Mouse (Mus musculus) brain, embryonic 14.5 days (tissue): ENCODE data around the gene Vmn1r29.

Experiments
- CTCF ChIP-seq: fragments of 200-500 bp; IDR thresholded peaks from 2 replicates; pipeline ENCODE4 v1.5.1; 2012; ENCODE audit warnings: inconsistent platforms, mild to moderate bottlenecking, moderate library complexity, borderline replicate concordance; ENCODE audit not compliant: insufficient read depth, insufficient read length; ENCODE audit errors: extremely low read depth
- POLR2A ChIP-seq: fragments of 200-500 bp; IDR thresholded peaks from 2 replicates; pipeline ENCODE4 v1.6.1; 2012; ENCODE audit warnings: mild to moderate bottlenecking, inconsistent platforms, borderline replicate concordance; ENCODE audit not compliant: poor library complexity, insufficient read depth, insufficient read length, severe bottlenecking; ENCODE audit errors: extremely low read depth

DNA sequence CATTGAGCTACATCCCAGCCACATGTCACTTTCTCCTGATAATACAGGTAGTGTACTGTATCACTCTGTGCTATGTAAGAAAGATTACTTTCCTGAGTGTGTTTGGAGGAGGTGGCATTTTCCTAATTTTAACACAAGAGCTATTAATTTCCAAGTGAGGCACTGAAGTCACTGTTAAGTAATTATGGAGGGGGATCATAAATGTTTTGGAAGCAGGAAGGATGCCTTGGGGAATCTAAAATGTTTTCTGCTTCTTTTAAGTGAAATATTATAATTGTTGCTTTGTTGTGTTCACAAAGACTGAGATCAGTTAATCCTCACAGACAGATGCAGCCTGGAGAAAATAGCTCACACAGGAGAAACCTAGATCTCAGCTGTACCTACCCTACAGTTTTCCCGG is 39.6 kb upstream of the Vmn1r29 start, which contains the start of gene Vmn1r28:
- TF ChIP-seq CTCF (no peak), POLR2A (no peak)
